Mouse (Mus musculus) bone marrow macrophage, adult 2 months (primary cell): ENCODE results near the gene B4galt2. TPM values are rescaled to one million over a fixed set of nuclear protein-coding genes. Genes with fewer than 3 reads are reported as not detected.
A peak's percentile ranks its signal among the peaks of the same experiment; 100 is the strongest.

ENCODE experiments used
- H3K27ac ChIP-seq: 2 replicates; pipeline ENCODE4 v1.5.1; 2012; ENCODE audit warnings: low read depth, low read length; ENCODE audit not compliant: insufficient read depth
- H3K4me1 ChIP-seq: 2 replicates; pipeline ENCODE4 v1.6.1; 2012; ENCODE audit warnings: low read length; ENCODE audit not compliant: control insufficient read depth, insufficient read depth
- H3K4me3 ChIP-seq: 2 replicates; pipeline ENCODE4 v1.5.1; 2012; ENCODE audit warnings: mild to moderate bottlenecking, low read length, moderate library complexity; ENCODE audit not compliant: insufficient read depth
- CTCF ChIP-seq: IDR thresholded peaks from 2 replicates; pipeline ENCODE4 v1.5.1; 2012; ENCODE audit warnings: low read depth, mild to moderate bottlenecking, low read length, moderate library complexity
- POLR2A ChIP-seq: IDR thresholded peaks from 2 replicates; pipeline ENCODE4 v1.6.1; 2012; ENCODE audit warnings: mild to moderate bottlenecking, low read depth, low read length, borderline replicate concordance
- polyA plus RNA-seq: library from polyadenylated mRNA; stranded (reverse); fragments of >200 nt; gene quantifications from 2 replicates; pipeline ENCODE4 v1.2.4, GENCODE M21; 2012; ENCODE audit not compliant: missing spikeins, insufficient read depth, insufficient read length

The B4galt2 gene
- polyA plus RNA-seq, 1 experiment = not detected

- peaks cover 5% of the 10 kb centered on the region; the same call in 1 of the 2 replicates for H3K4me1 ChIP-seq
- TF ChIP-seq CTCF = no peak
- TF ChIP-seq POLR2A = no peak
- H3K4me3 ChIP-seq = no peak overlapping the region
- no peak overlapping the region for H3K27ac ChIP-seq
These were observed 51.2 kb downstream of the B4galt2 start for GRCm38 (mm10) chr4:117831920-117832691.

DNA sequence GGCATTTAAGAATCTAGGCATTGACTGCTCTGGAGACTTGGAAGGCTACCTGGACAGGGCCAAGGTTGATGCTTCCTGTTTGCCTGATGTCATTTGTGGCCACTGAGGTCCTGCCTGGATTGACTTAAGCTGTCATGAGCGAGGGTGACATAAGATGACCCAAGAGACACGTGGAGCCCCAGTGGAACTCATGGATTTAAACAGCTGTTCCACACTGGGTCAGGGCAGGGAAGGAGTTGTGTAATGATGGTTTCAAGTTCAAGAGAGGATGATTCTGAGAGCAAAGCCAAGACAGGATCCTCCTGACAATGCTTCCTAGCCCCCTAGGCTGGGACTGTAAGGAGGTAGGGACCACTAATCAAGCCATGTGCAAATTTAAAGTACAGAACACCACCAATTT, 51.8 kb downstream of the B4galt2 start:
- H3K27ac ChIP-seq = no peak overlapping the region

GRCm38 (mm10) chr4:117830801-117831200, 52.5 kb downstream of the B4galt2 start:
- Histone ChIP-seq H3K4me1 (peaks cover 5% of the 10 kb centered on the region; the same call in 1 of the 2 replicates), H3K27ac (no peak overlapping the region), H3K4me3 (no peak overlapping the region)
- TF ChIP-seq POLR2A (no peak), CTCF (no peak)

More for the DNA sequence above, 51.8 kb downstream of the B4galt2 start:
- TF ChIP-seq CTCF (no peak), POLR2A (no peak)
- peaks cover 5% of the 10 kb centered on the region; the same call in 1 of the 2 replicates for H3K4me1 ChIP-seq
- no peak overlapping the region for H3K4me3 ChIP-seq

GRCm38 (mm10) chr4:117830124-117830551, 53.1 kb downstream of the B4galt2 start:
- no peak overlapping the region for H3K27ac ChIP-seq
- TF ChIP-seq CTCF = no peak
- no peak for TF ChIP-seq POLR2A
- H3K4me3 ChIP-seq = no peak overlapping the region
- H3K4me1 ChIP-seq = peaks cover 5% of the 10 kb centered on the region; the same call in 1 of the 2 replicates

DNA sequence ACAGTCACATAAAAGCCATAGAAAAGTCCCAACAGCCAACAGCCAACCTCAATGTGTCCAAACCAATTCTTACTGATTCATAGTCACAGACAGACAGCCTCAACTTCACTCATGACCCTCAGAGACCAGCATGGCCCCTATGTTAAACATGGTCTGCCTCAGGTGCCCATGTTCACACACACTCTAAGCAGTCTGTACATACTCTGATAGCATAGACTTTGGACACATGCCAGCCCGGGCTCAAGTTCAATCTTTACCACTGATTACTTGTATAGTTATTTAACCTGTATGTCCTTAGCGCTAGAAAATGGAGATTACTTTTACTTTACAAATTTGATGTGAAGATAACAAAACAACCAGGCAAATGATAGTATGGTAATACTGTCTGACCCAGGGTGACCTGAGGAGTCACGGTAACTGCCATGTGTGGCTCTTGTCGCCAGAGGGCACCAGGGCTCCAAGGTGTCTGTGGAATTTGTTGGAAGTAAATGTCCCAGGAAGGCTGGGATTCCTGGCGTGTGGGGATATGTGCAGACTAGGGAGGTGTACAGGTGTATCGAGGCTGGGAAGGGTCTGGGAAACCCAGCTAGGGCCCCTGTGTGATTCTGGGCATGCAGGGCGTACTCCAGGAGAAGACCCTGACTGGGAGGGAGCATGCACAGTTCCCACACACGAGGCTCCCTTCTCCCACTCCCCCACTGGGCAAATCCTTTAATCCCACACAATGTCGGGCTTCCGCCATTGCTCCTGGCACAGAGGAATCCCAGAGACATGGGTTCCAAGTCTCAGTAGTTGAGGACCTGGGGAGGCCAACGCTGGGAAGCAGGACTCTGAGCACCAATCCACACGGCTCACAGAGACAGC, 53.8 kb downstream of the B4galt2 start:
- Histone ChIP-seq H3K4me3 (no peak overlapping the region), H3K27ac (no peak overlapping the region), H3K4me1 (peaks cover 5% of the 10 kb centered on the region; the same call in 1 of the 2 replicates)
- TF ChIP-seq POLR2A = no peak
- peak; percentile 90 for TF ChIP-seq CTCF

DNA sequence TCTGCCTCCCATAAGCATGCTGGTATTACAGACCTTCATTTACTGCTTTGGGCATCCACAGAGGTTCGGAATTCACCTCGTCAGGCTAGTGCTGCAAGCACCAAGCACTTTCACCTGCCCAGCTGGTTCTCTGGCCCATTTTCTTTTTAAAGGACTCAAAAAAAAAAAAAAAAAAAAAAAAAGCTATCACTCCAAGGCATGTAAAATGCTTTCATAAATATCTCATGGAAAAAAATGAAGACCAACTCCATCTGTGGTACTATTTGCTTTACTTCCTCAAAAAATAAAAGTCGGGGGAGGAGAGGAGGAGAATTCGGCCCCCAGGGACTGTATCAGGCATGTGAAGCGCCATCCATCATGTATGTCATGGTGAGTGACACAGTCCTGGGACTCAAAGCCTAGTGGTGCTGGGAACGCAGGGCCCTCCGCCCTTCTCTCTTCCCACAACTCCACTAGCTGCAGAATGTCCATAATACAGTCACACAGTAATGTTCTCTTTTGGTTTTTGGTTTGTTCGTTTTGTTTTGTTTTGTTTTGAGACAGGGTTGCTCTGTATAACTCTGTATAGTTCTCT, 54.6 kb downstream of the B4galt2 start:
- TF ChIP-seq POLR2A (no peak), CTCF (no peak)
- peaks cover 5% of the 10 kb centered on the region; the same call in 1 of the 2 replicates for H3K4me1 ChIP-seq
- H3K4me3 ChIP-seq = no peak overlapping the region
- no peak overlapping the region for H3K27ac ChIP-seq

Other genes starting within 250 kb of the B4galt2 start
- gene Dmap1, start 201.2 kb downstream of the B4galt2 start, polyA plus RNA-seq = 17.9 and 21.7 TPM in 2 replicates
- not detected in 2 replicates for gene Gm12845, start 159.1 kb downstream of the B4galt2 start, polyA plus RNA-seq
- gene Klf17, start 117.8 kb downstream of the B4galt2 start, polyA plus RNA-seq = not detected in 2 replicates
- 0.33 and 2.2 TPM in 2 replicates for gene Slc6a9, start 49.0 kb downstream of the B4galt2 start, polyA plus RNA-seq
- gene Ccdc24, start 10.9 kb downstream of the B4galt2 start, polyA plus RNA-seq = not detected in 2 replicates
- gene Atp6v0b, start 3.8 kb upstream of the B4galt2 start, polyA plus RNA-seq = 712 and 757 TPM in 2 replicates
- 4.0 and 5.1 TPM in 2 replicates for gene Dph2, start 8.5 kb upstream of the B4galt2 start, polyA plus RNA-seq
- gene Ipo13, start 31.5 kb upstream of the B4galt2 start, polyA plus RNA-seq = 77.8 and 95.3 TPM in 2 replicates
- not detected in 2 replicates for gene Artn, start 46.3 kb upstream of the B4galt2 start, polyA plus RNA-seq